Mouse (Mus musculus): ENCODE results near the gene Kcnh1.

DNA sequence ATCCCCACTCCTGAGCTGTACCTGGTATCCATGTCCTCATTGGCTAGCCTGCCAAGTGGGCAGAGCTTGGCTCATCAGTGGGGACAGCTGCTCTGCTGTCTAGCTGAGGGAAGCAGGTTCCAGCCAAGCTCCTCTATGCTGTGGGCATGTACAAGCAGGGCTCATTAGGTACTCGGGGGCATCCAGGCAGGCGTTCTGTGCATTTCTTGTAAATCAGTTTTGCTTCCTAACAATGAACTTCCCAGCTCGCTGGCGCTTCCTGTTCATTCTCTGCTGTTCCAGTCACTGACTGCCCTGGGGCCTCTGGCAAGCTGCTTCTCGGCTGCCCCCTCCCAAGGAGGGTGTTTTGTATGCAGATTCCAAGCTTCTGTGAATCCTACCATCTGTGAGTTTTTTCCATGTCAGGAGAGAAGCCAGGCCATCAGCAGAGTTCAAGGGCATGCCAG lies 190.0 kb downstream of the Kcnh1 start:
- no peak for TF ChIP-seq POLR2A (IDR thresholded peaks at IDR 0.05; ENCODE audit: extremely low read depth, insufficient read depth, low read length)
- no peak for TF ChIP-seq CTCF (IDR thresholded peaks at IDR 0.05; ENCODE audit: extremely low read depth, insufficient read depth, low read length)
